Mouse (Mus musculus) MEL (cell line): ENCODE data around the gene Rybp.

ENCODE experiments used
- CTCF ChIP-seq, 3 experiments: IDR thresholded peaks in 2 of 3; conservative IDR thresholded peaks in 1 of 3; 2 replicates each; pipeline ENCODE4 v1.5.1; 2011 to 2012; ENCODE audit warnings: low read length in 3 of 3, low read depth in 2 of 3, mild to moderate bottlenecking in 2 of 3, improper control_type of control experiment in 1 of 3, inconsistent platforms in 1 of 3, mixed read lengths in 1 of 3, moderate library complexity in 1 of 3; ENCODE audit not compliant: control insufficient read depth in 1 of 3, insufficient read depth in 1 of 3, poor library complexity in 1 of 3, severe bottlenecking in 1 of 3
- ELF1 ChIP-seq: IDR thresholded peaks from 2 replicates; pipeline ENCODE4 v1.6.1; 2014; ENCODE audit warnings: low read depth, mild to moderate bottlenecking, inconsistent platforms, low read length, improper control_type of control experiment, moderate library complexity
- EP300 ChIP-seq, 2 experiments: IDR thresholded peaks; 2 replicates each; pipeline ENCODE4 v1.6.1; 2011; ENCODE audit warnings: improper control_type of control experiment in 2 of 2, low read length in 2 of 2, low read depth in 1 of 2, mild to moderate bottlenecking in 1 of 2
- HCFC1 ChIP-seq: IDR thresholded peaks from 2 replicates; pipeline ENCODE4 v1.6.1; 2012; ENCODE audit warnings: low read depth, mild to moderate bottlenecking, inconsistent platforms, low read length, improper control_type of control experiment, moderate library complexity
- MXI1 ChIP-seq: IDR thresholded peaks from 2 replicates; pipeline ENCODE4 v1.6.1; 2011; ENCODE audit warnings: mild to moderate bottlenecking, low read depth, low read length, improper control_type of control experiment
- MYC ChIP-seq: IDR thresholded peaks from 2 replicates; pipeline ENCODE4 v1.6.1; 2011; ENCODE audit warnings: low read depth, mild to moderate bottlenecking, low read length, improper control_type of control experiment, moderate library complexity
- NELFE ChIP-seq: IDR thresholded peaks from 2 replicates; pipeline ENCODE4 v1.6.1; 2011; ENCODE audit warnings: low read depth, low read length, improper control_type of control experiment
- POLR2A ChIP-seq, 2 experiments: IDR thresholded peaks; 2 replicates each; pipeline ENCODE4 v1.6.1; 2011 to 2012; ENCODE audit warnings: low read length in 2 of 2, mild to moderate bottlenecking in 2 of 2, control low read depth in 1 of 2, improper control_type of control experiment in 1 of 2, low read depth in 1 of 2, moderate library complexity in 1 of 2; ENCODE audit not compliant: control insufficient read depth in 1 of 2, insufficient read depth in 1 of 2, poor library complexity in 1 of 2
- POLR2AphosphoS2 ChIP-seq: IDR thresholded peaks from 2 replicates; pipeline ENCODE4 v1.6.1; 2011; ENCODE audit warnings: low read length, improper control_type of control experiment
- RAD21 ChIP-seq: IDR thresholded peaks from 2 replicates; pipeline ENCODE4 v1.6.1; 2011; ENCODE audit warnings: mild to moderate bottlenecking, low read depth, low read length, improper control_type of control experiment
- USF1 ChIP-seq: IDR thresholded peaks from 2 replicates; pipeline ENCODE4 v1.6.1; 2014; ENCODE audit warnings: low read depth, mild to moderate bottlenecking, inconsistent platforms, low read length, improper control_type of control experiment, moderate library complexity
- USF2 ChIP-seq, 2 experiments: IDR thresholded peaks; 2 replicates each; pipeline ENCODE4 v1.6.1; 2011 to 2012; ENCODE audit warnings: improper control_type of control experiment in 2 of 2, low read length in 2 of 2, borderline replicate concordance in 1 of 2, inconsistent platforms in 1 of 2, low read depth in 1 of 2, mild to moderate bottlenecking in 1 of 2; ENCODE audit not compliant: insufficient read depth in 1 of 2
- ZKSCAN1 ChIP-seq: IDR thresholded peaks from 2 replicates; pipeline ENCODE4 v1.6.1; 2012; ENCODE audit warnings: low read depth, mild to moderate bottlenecking, inconsistent platforms, low read length, improper control_type of control experiment, moderate library complexity

- no peak for TF ChIP-seq ELF1
- TF ChIP-seq EP300 (IDR thresholded peaks at IDR 0.05; ENCODE audit: low read depth in 1 of 2, low read length in 2 of 2): no peak
- TF ChIP-seq CTCF (IDR thresholded peaks at IDR 0.05 in 2 of 3, conservative IDR thresholded peaks at IDR 0.05 in 1 of 3; ENCODE audit: control insufficient read depth in 1 of 3, insufficient read depth in 1 of 3, low read depth in 2 of 3, low read length in 3 of 3, poor library complexity in 1 of 3, severe bottlenecking in 1 of 3): no peak
- no peak for TF ChIP-seq HCFC1
- no peak for TF ChIP-seq RAD21
- TF ChIP-seq POLR2A (IDR thresholded peaks at IDR 0.05; ENCODE audit: control insufficient read depth in 1 of 2, insufficient read depth in 1 of 2, low read depth in 1 of 2, low read length in 2 of 2, poor library complexity in 1 of 2): no peak
- TF ChIP-seq USF2 (IDR thresholded peaks at IDR 0.05; ENCODE audit: borderline replicate concordance in 1 of 2, insufficient read depth in 1 of 2, low read depth in 1 of 2, low read length in 2 of 2): no peak
- TF ChIP-seq USF1: no peak
- TF ChIP-seq NELFE: no peak
- no peak for TF ChIP-seq POLR2AphosphoS2
- TF ChIP-seq MXI1: no peak
- TF ChIP-seq MYC: no peak
- no peak for TF ChIP-seq ZKSCAN1
Observed at GRCm38 (mm10) chr6:100218541-100219341, 68.5 kb downstream of the Rybp start.
